ENCODE assay signal across 25 mouse cellular contexts in genomic region chr5:12977875-12978274, GRCm38 (mm10).
"Had no signal": no experiment of that assay in that cellular context is flagged by ENCODE, and none has a peak within 500 bp of the region (broad histone marks: within the 10 kb centered on the region; RNA-seq: fewer than 3 reads in every experiment).

No protein-coding gene starts in this region.

- H3K27me3 ChIP-seq: heart, embryonic 12.5 days; hindbrain, embryonic 12.5 days; limb, embryonic 12.5 days; liver, embryonic 13.5 days had no signal

- H3K9ac ChIP-seq: heart, embryonic 12.5 days; hindbrain, embryonic 12.5 days; hindbrain, embryonic 14.5 days; limb, embryonic 12.5 days; liver, embryonic 13.5 days had no signal

- DNase-seq: gastrocnemius, postnatal 14 days; gastrocnemius, postnatal 36 days; heart, adult 11 months; heart, postnatal 10 days; heart, postnatal 4 days; kidney, adult 18-20 months; kidney, adult 8-10 months; kidney, postnatal 10 days; kidney, postnatal 25 days; kidney, postnatal 4 days; liver; liver, embryonic 13.5 days had no signal

- H3K4me1 ChIP-seq: heart, embryonic 10.5 days; heart, embryonic 12.5 days; hindbrain, embryonic 10.5 days; hindbrain, embryonic 12.5 days; limb, embryonic 10.5 days; limb, embryonic 12.5 days; liver, embryonic 13.5 days had no signal

- H3K9me3 ChIP-seq: heart, embryonic 10.5 days; heart, embryonic 12.5 days; hindbrain, embryonic 10.5 days; hindbrain, embryonic 12.5 days; limb, embryonic 10.5 days; limb, embryonic 12.5 days; liver, embryonic 13.5 days had no signal

- ATAC-seq: hindbrain, embryonic 16.5 days; inflammation-experienced regulatory T-cells, adult 6 months; intestine, postnatal 0 days had no signal

- H3K36me3 ChIP-seq: heart, embryonic 10.5 days; heart, embryonic 12.5 days; hindbrain, embryonic 10.5 days; hindbrain, embryonic 12.5 days; limb, embryonic 10.5 days; limb, embryonic 12.5 days; liver, embryonic 13.5 days had no signal

- H3K27ac ChIP-seq: heart, embryonic 10.5 days; hindbrain, embryonic 10.5 days; hindbrain, embryonic 12.5 days; hindbrain, embryonic 14.5 days; layer of hippocampus, adult 2 months; left cerebral cortex, adult 2 months; limb, embryonic 10.5 days; limb, embryonic 12.5 days; liver, embryonic 13.5 days had no signal

- H3K4me3 ChIP-seq: heart, embryonic 10.5 days; heart, embryonic 12.5 days; hindbrain, embryonic 10.5 days; hindbrain, embryonic 12.5 days; layer of hippocampus, adult 2 months; left cerebral cortex, adult 2 months; limb, embryonic 10.5 days; limb, embryonic 12.5 days; liver, embryonic 13.5 days had no signal

- H3K4me2 ChIP-seq: heart, embryonic 12.5 days; hindbrain, embryonic 12.5 days; hindbrain, embryonic 14.5 days; limb, embryonic 12.5 days; liver, embryonic 11.5 days; liver, embryonic 13.5 days had no signal
